Mouse (Mus musculus): ENCODE measurements around the gene Gnai1. TPM values are rescaled to one million over a fixed set of nuclear protein-coding genes. Genes with fewer than 3 reads are reported as not detected.

Gene Gnai1
- polyA plus RNA-seq, 2 experiments: 14.7 to 31.2 TPM

DNA sequence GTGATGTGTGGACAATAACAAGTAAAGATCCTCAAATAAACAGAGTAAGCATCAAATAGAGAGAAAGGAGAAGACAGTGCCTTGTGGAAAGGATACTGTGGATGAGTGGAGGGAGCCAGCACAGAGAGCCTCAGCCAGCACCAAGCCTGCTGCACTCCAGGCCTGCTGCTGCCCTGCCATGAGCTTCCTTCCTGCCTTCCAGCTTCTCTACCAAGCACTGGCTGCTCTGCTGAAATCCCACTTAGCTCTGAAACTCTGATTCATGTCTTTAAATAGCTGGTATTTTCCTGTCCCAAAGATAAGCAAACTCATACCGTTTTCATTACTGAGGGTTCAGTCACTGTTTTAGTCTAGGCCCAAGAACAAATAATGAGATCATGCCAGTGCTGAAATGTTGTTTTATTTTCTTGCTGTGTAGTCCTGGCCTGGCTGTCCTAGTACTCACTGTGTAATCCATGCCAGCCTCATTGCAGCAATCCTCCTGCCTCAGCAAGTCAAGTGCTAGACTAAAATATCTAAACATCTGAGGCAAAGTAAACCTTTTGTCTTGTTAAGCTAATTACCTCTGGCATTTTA lies 52.8 kb downstream of the Gnai1 start:
- WGBS: 61% methylated on average over 1 of the region's 1 CpGs
- Histone ChIP-seq H3K27me3 (ENCODE audit: control insufficient read depth, insufficient read depth, low read length) (no peaks in the 10 kb centered on the region), H3K9me3 (ENCODE audit: control insufficient read depth, low read length) (no peaks in the 10 kb centered on the region), H3K36me3 (ENCODE audit: control insufficient read depth, insufficient read depth, low read length) (no peaks in the 10 kb centered on the region), H3K4me2 (replicated peaks; ENCODE audit: low read depth, low read length, severe bottlenecking) (no peak overlapping the region), H3K4me3 (replicated peaks; ENCODE audit: low read length) (no peak overlapping the region), H3K27ac (replicated peaks; ENCODE audit: low read depth, low read length) (no peak overlapping the region), H3K9ac (ENCODE audit: low read depth, low read length, severe bottlenecking) (no peak overlapping the region), H3K4me1 (ENCODE audit: control insufficient read depth, insufficient read depth, low read length) (no peaks in the 10 kb centered on the region)
- DNase-seq (ENCODE audit: low spot score) (no peak), ATAC-seq (ENCODE audit: low FRiP score, low read depth) (no peak)
- TF ChIP-seq POLR2A (IDR thresholded peaks at IDR 0.05; ENCODE audit: borderline replicate concordance, extremely low read depth, insufficient read depth, insufficient read length): no peak

DNA sequence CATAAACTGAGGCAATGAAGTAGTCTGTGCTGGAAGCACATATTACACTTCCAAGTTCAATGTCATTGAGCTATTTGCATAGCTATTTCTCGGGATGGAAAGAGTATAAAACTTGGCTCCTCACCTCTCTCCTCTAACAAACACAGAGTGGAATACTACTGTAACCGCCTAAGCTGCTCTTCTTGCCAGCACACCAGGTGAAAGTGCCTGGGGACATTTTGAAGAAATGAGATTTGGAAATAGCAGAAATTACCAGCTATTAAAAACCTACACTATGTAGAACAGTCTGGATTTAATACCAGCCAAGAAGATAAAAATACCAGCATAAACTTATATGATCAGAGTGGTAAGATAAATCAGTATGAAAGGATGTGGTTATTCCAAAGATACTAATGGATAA lies 63.6 kb downstream of the Gnai1 start:
- no peak for TF ChIP-seq POLR2A (IDR thresholded peaks at IDR 0.05; ENCODE audit: borderline replicate concordance, extremely low read depth, insufficient read depth, insufficient read length)
- ATAC-seq (ENCODE audit: low FRiP score, low read depth): no peak
- no peaks in the 10 kb centered on the region for H3K4me1 ChIP-seq (ENCODE audit: control insufficient read depth, insufficient read depth, low read length)

DNA sequence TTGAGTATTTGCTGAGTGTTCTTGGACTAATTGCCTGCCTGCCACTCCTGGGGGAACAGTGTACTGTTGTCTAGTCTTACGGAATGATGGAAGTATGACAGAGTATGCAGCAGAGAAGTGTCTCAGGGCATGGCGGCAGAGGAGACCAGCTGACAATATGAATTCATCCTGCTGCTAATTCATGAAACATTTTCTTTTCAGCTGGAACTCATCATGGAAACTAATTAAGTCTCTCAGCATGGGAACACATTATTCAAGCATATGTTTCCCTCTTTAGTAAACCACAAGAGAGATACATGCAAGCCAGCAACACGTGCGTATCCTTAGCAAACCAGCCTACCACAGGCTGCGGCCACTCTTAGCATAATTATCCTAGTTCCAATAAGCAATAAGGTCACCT lies 67.4 kb downstream of the Gnai1 start:
- Histone ChIP-seq H3K9me3 (ENCODE audit: control insufficient read depth, low read length) (no peaks in the 10 kb centered on the region), H3K27ac (replicated peaks; ENCODE audit: low read depth, low read length) (no peak overlapping the region), H3K9ac (ENCODE audit: low read depth, low read length, severe bottlenecking) (no peak overlapping the region), H3K4me3 (replicated peaks; ENCODE audit: low read length) (no peak overlapping the region), H3K4me2 (replicated peaks; ENCODE audit: low read depth, low read length, severe bottlenecking) (no peak overlapping the region), H3K36me3 (ENCODE audit: control insufficient read depth, insufficient read depth, low read length) (no peaks in the 10 kb centered on the region), H3K27me3 (ENCODE audit: control insufficient read depth, insufficient read depth, low read length) (no peaks in the 10 kb centered on the region), H3K4me1 (ENCODE audit: control insufficient read depth, insufficient read depth, low read length) (no peaks in the 10 kb centered on the region)
- peak; percentile 55; the same call in 1 of the 2 replicates for ATAC-seq (ENCODE audit: low FRiP score, low read depth)
- DNase-seq (ENCODE audit: low spot score): peak; percentile 13
- TF ChIP-seq POLR2A (IDR thresholded peaks at IDR 0.05; ENCODE audit: borderline replicate concordance, extremely low read depth, insufficient read depth, insufficient read length): no peak
- whole genome bisulfite sequencing: 52% methylated on average over 5 of the region's 5 CpGs

More for the DNA sequence above, 63.6 kb downstream of the Gnai1 start:
- 50% methylated on average over 2 of the region's 2 CpGs for WGBS
- no peaks in the 10 kb centered on the region for H3K36me3 ChIP-seq (ENCODE audit: control insufficient read depth, insufficient read depth, low read length)
- no peak overlapping the region for H3K4me2 ChIP-seq (replicated peaks; ENCODE audit: low read depth, low read length, severe bottlenecking)
- DNase-seq (ENCODE audit: low spot score): no peak
- H3K27ac ChIP-seq (replicated peaks; ENCODE audit: low read depth, low read length): no peak overlapping the region
- no peaks in the 10 kb centered on the region for H3K27me3 ChIP-seq (ENCODE audit: control insufficient read depth, insufficient read depth, low read length)
- H3K9me3 ChIP-seq (ENCODE audit: control insufficient read depth, low read length): no peaks in the 10 kb centered on the region
- no peak overlapping the region for H3K9ac ChIP-seq (ENCODE audit: low read depth, low read length, severe bottlenecking)
- no peak overlapping the region for H3K4me3 ChIP-seq (replicated peaks; ENCODE audit: low read length)

DNA sequence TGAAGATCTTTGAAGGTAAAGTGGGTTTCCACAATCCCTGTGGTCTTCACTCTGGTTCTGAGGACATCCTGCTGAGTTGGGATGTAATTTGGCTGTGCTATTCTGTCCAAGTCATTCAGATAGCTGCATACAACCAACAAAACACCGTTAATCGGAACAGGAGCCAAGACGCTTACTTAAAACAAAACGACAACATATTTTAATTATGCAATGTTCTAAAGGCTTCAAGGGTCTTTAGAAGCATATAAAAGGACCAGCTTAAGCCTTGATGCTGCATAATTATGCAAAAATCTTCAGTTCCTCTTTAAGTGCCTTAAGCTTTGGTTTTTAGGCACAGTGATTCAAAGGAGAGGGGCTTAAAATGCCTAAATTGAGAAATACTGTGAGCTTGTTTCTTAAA lies 70.6 kb downstream of the Gnai1 start:
- Histone ChIP-seq H3K4me3 (replicated peaks; ENCODE audit: low read length) (no peak overlapping the region), H3K36me3 (ENCODE audit: control insufficient read depth, insufficient read depth, low read length) (peaks cover 7% of the 10 kb centered on the region; the same call in 1 of the 2 replicates), H3K9me3 (ENCODE audit: control insufficient read depth, low read length) (no peaks in the 10 kb centered on the region; the same call in 1 of the 2 replicates), H3K9ac (ENCODE audit: low read depth, low read length, severe bottlenecking) (no peak overlapping the region), H3K4me1 (ENCODE audit: control insufficient read depth, insufficient read depth, low read length) (no peaks in the 10 kb centered on the region), H3K27me3 (ENCODE audit: control insufficient read depth, insufficient read depth, low read length) (no peaks in the 10 kb centered on the region), H3K27ac (replicated peaks; ENCODE audit: low read depth, low read length) (no peak overlapping the region), H3K4me2 (replicated peaks; ENCODE audit: low read depth, low read length, severe bottlenecking) (no peak overlapping the region)
- WGBS: 67% methylated on average over 4 of the region's 4 CpGs
- DNase-seq (ENCODE audit: low spot score): no peak
- TF ChIP-seq POLR2A (IDR thresholded peaks at IDR 0.05; ENCODE audit: borderline replicate concordance, extremely low read depth, insufficient read depth, insufficient read length): no peak
- ATAC-seq (ENCODE audit: low FRiP score, low read depth): no peak

DNA sequence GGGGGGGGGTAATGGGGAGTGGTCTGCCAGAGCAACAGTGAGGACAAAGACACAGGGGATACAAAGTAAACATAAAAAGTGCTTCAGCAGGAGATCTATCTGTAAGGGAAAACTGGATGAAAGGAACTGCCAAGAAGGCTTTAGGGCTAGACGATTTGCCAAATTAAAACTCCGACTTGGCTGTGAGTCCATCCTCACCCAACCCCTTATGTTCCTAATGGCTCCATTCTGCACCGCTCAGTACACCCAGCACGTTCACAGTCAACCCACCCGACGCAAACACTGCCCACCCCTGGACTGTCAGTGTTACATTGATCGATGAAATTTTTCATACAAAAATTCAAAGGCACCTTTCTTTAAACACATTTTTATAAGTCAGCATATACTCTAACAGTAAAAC lies 71.5 kb downstream of the Gnai1 start:
- Histone ChIP-seq H3K27me3 (ENCODE audit: control insufficient read depth, insufficient read depth, low read length) (no peaks in the 10 kb centered on the region), H3K9ac (ENCODE audit: low read depth, low read length, severe bottlenecking) (no peak overlapping the region), H3K27ac (replicated peaks; ENCODE audit: low read depth, low read length) (no peak overlapping the region), H3K4me2 (replicated peaks; ENCODE audit: low read depth, low read length, severe bottlenecking) (no peak overlapping the region), H3K36me3 (ENCODE audit: control insufficient read depth, insufficient read depth, low read length) (peaks cover 7% of the 10 kb centered on the region; the same call in 1 of the 2 replicates), H3K9me3 (ENCODE audit: control insufficient read depth, low read length) (no peaks in the 10 kb centered on the region; the same call in 1 of the 2 replicates), H3K4me3 (replicated peaks; ENCODE audit: low read length) (no peak overlapping the region), H3K4me1 (ENCODE audit: control insufficient read depth, insufficient read depth, low read length) (no peaks in the 10 kb centered on the region)
- WGBS: 85% methylated on average over 7 of the region's 7 CpGs
- DNase-seq (ENCODE audit: low spot score) (no peak), ATAC-seq (ENCODE audit: low FRiP score, low read depth) (no peak)
- no peak for TF ChIP-seq POLR2A (IDR thresholded peaks at IDR 0.05; ENCODE audit: borderline replicate concordance, extremely low read depth, insufficient read depth, insufficient read length)

All from limb, embryonic 14.5 days (tissue).